Mouse (Mus musculus) limb, embryonic 10.5 days (tissue): ENCODE data around the gene Il4i1. TPM values are rescaled to one million over a fixed set of nuclear protein-coding genes. Genes with fewer than 3 reads are reported as not detected.
A peak's percentile ranks its signal among the peaks of the same experiment; 100 is the strongest.

Experiments
- DNase-seq: peaks from one replicate; pipeline ENCODE4 v3.0.0-alpha.2; 2017; ENCODE audit warnings: low spot score
- H3K27ac ChIP-seq: fragments of 300-500 bp; sonication (generic); 2 replicates; pipeline ENCODE4 v1.5.1; 2016; ENCODE audit warnings: mild to moderate bottlenecking
- H3K27me3 ChIP-seq: fragments of 300-500 bp; sonication (generic); 2 replicates; pipeline ENCODE4 v1.6.1; 2016; ENCODE audit warnings: low read depth, mild to moderate bottlenecking; ENCODE audit not compliant: poor library complexity, severe bottlenecking
- H3K36me3 ChIP-seq: fragments of 300-500 bp; sonication (generic); 2 replicates; pipeline ENCODE4 v1.6.1; 2016; ENCODE audit warnings: mild to moderate bottlenecking, moderate library complexity
- H3K4me1 ChIP-seq: fragments of 300-500 bp; sonication (generic); 2 replicates; pipeline ENCODE4 v1.6.1; 2016
- H3K4me3 ChIP-seq: fragments of 300-500 bp; sonication (generic); 2 replicates; pipeline ENCODE4 v1.5.1; 2016; ENCODE audit warnings: mild to moderate bottlenecking, moderate library complexity
- H3K9me3 ChIP-seq: fragments of 300-500 bp; sonication (generic); replicated peaks from 2 replicates; pipeline ENCODE4 v1.6.1; 2016; ENCODE audit warnings: mild to moderate bottlenecking
- WGBS: fragments of 180-500 bp; shearing (Covaris S2); methylation state at CpG from one replicate; pipeline ENCODE4 v1.1.7; 2016; 5-methylcytosine and 5-hydroxymethylcytosine counted together
- polyA plus RNA-seq: library from polyadenylated mRNA; unstranded; fragments of >200 nt; fragmentation: Nextera tagmentation; extraction: Ambion mirVana; gene quantifications from 2 replicates; pipeline ENCODE4 v1.2.1, GENCODE M21; 2016

Gene Il4i1
- polyA plus RNA-seq, 1 experiment from 2014 or later = 0.89 TPM

GRCm38 (mm10) chr7:44853596-44854355 lies 37.6 kb downstream of the Il4i1 start:
- Histone ChIP-seq H3K27ac (peak overlapping the region; percentile 90), H3K9me3 (no peaks in the 10 kb centered on the region), H3K4me1 (peaks cover 64% of the 10 kb centered on the region), H3K4me3 (peak overlapping the region; percentile 64), H3K27me3 (no peaks in the 10 kb centered on the region), H3K36me3 (peaks cover 23% of the 10 kb centered on the region)
- WGBS = 34% methylated on average over 26 of the region's 26 CpGs
- no peak for DNase-seq

GRCm38 (mm10) chr7:44854356-44855031 lies 38.3 kb downstream of the Il4i1 start:
- H3K4me1 ChIP-seq = peaks cover 64% of the 10 kb centered on the region
- peaks cover 27% of the 10 kb centered on the region for H3K36me3 ChIP-seq
- H3K27me3 ChIP-seq = no peaks in the 10 kb centered on the region
- 1% methylated on average over 45 of the region's 45 CpGs for whole genome bisulfite sequencing
- H3K9me3 ChIP-seq = no peaks in the 10 kb centered on the region
- H3K4me3 ChIP-seq = peak overlapping the region; percentile 64
- DNase-seq = peak; percentile 84
- H3K27ac ChIP-seq = peak overlapping the region; percentile 90

GRCm38 (mm10) chr7:44855036-44855435 lies 38.8 kb downstream of the Il4i1 start:
- Histone ChIP-seq H3K27ac (peak overlapping the region; percentile 90), H3K4me1 (peaks cover 64% of the 10 kb centered on the region), H3K4me3 (peak overlapping the region; percentile 64), H3K9me3 (no peaks in the 10 kb centered on the region), H3K36me3 (peaks cover 33% of the 10 kb centered on the region), H3K27me3 (no peaks in the 10 kb centered on the region)
- no peak for DNase-seq
- WGBS = 47% methylated on average over 10 of the region's 10 CpGs

GRCm38 (mm10) chr7:44856265-44856916 lies 40.2 kb downstream of the Il4i1 start:
- H3K36me3 ChIP-seq = peaks cover 43% of the 10 kb centered on the region
- peak overlapping the region; percentile 69 for H3K4me3 ChIP-seq
- H3K4me1 ChIP-seq = peaks cover 65% of the 10 kb centered on the region
- 65% methylated on average over 9 of the region's 9 CpGs for WGBS
- peak overlapping the region; percentile 89 for H3K27ac ChIP-seq
- no peaks in the 10 kb centered on the region for H3K27me3 ChIP-seq
- no peaks in the 10 kb centered on the region for H3K9me3 ChIP-seq
- no peak for DNase-seq

- no peaks in the 10 kb centered on the region for H3K27me3 ChIP-seq
- under 1% methylated on average over 32 of the region's 32 CpGs for WGBS
- no peaks in the 10 kb centered on the region for H3K9me3 ChIP-seq
- peaks cover 43% of the 10 kb centered on the region for H3K36me3 ChIP-seq
- peak within 1 kb of the TSS; percentile 69 for H3K4me3 ChIP-seq
- peak within 1 kb of the TSS; percentile 89 for H3K27ac ChIP-seq
- peak; percentile 93 for DNase-seq
- H3K4me1 ChIP-seq = peaks cover 65% of the 10 kb centered on the region
Observed at GRCm38 (mm10) chr7:44857042-44857552, 40.9 kb downstream of the Il4i1 start, which contains the start of gene Pnkp. Gene Pnkp, plus strand, starts transcription at chr7:44857139.

- H3K27ac ChIP-seq = peak overlapping the region; percentile 89; the same call in 1 of the 2 replicates
- H3K36me3 ChIP-seq = peaks cover 43% of the 10 kb centered on the region
- no peak for DNase-seq
- H3K4me1 ChIP-seq = peaks cover 59% of the 10 kb centered on the region
- H3K9me3 ChIP-seq = no peaks in the 10 kb centered on the region
- H3K4me3 ChIP-seq = peak overlapping the region; percentile 69
- 31% methylated on average over 8 of the region's 8 CpGs for WGBS
- no peaks in the 10 kb centered on the region for H3K27me3 ChIP-seq
Observed at GRCm38 (mm10) chr7:44857905-44858304, 41.7 kb downstream of the Il4i1 start.

- H3K4me1 ChIP-seq = peaks cover 42% of the 10 kb centered on the region
- H3K4me3 ChIP-seq = no peak overlapping the region
- no peak overlapping the region for H3K27ac ChIP-seq
- DNase-seq = no peak
- no peaks in the 10 kb centered on the region for H3K27me3 ChIP-seq
- 93% methylated on average over 11 of the region's 11 CpGs for WGBS
- H3K9me3 ChIP-seq = no peaks in the 10 kb centered on the region
- peaks cover 59% of the 10 kb centered on the region for H3K36me3 ChIP-seq
Observed at GRCm38 (mm10) chr7:44859896-44860295, 43.7 kb downstream of the Il4i1 start.

GRCm38 (mm10) chr7:44860576-44861428 lies 44.6 kb downstream of the Il4i1 start:
- WGBS = 64% methylated on average over 22 of the region's 22 CpGs
- peaks cover 68% of the 10 kb centered on the region for H3K36me3 ChIP-seq
- no peaks in the 10 kb centered on the region for H3K27me3 ChIP-seq
- no peaks in the 10 kb centered on the region for H3K9me3 ChIP-seq
- H3K27ac ChIP-seq = peak overlapping the region; percentile 34; the same call in 1 of the 2 replicates
- DNase-seq = peak; percentile 84
- H3K4me1 ChIP-seq = peaks cover 37% of the 10 kb centered on the region
- 0 out of 2 replicates have a peak overlapping the region, but pooled peaks have one; percentile 11 for H3K4me3 ChIP-seq

- Histone ChIP-seq H3K27me3 (no peaks in the 10 kb centered on the region), H3K4me1 (peaks cover 39% of the 10 kb centered on the region), H3K4me3 (no peak overlapping the region), H3K27ac (peak overlapping the region; percentile 34; the same call in 1 of the 2 replicates), H3K9me3 (no peaks in the 10 kb centered on the region), H3K36me3 (peaks cover 74% of the 10 kb centered on the region)
- DNase-seq = no peak
- WGBS = 88% methylated on average over 14 of the region's 14 CpGs
Observed at GRCm38 (mm10) chr7:44861429-44861816, 45.2 kb downstream of the Il4i1 start.

GRCm38 (mm10) chr7:44862434-44862833 lies 46.2 kb downstream of the Il4i1 start:
- Histone ChIP-seq H3K4me1 (peaks cover 45% of the 10 kb centered on the region), H3K36me3 (peaks cover 84% of the 10 kb centered on the region), H3K27me3 (no peaks in the 10 kb centered on the region), H3K27ac (no peak overlapping the region), H3K4me3 (no peak overlapping the region), H3K9me3 (no peaks in the 10 kb centered on the region)
- 92% methylated on average over 8 of the region's 8 CpGs for WGBS
- no peak for DNase-seq

GRCm38 (mm10) chr7:44863210-44863609 lies 47.0 kb downstream of the Il4i1 start:
- Histone ChIP-seq H3K27me3 (no peaks in the 10 kb centered on the region), H3K9me3 (no peaks in the 10 kb centered on the region), H3K27ac (no peak overlapping the region), H3K4me1 (peaks cover 45% of the 10 kb centered on the region), H3K36me3 (peaks cover 91% of the 10 kb centered on the region), H3K4me3 (0 out of 2 replicates have a peak overlapping the region, but pooled peaks have one; percentile 6)
- no peak for DNase-seq
- 94% methylated on average over 14 of the region's 14 CpGs for WGBS

GRCm38 (mm10) chr7:44863982-44864494 lies 47.9 kb downstream of the Il4i1 start:
- 90% methylated on average over 11 of the region's 11 CpGs for WGBS
- H3K4me1 ChIP-seq = peaks cover 43% of the 10 kb centered on the region
- no peak overlapping the region for H3K27ac ChIP-seq
- no peaks in the 10 kb centered on the region for H3K27me3 ChIP-seq
- H3K9me3 ChIP-seq = no peaks in the 10 kb centered on the region
- no peak overlapping the region for H3K4me3 ChIP-seq
- peaks cover 91% of the 10 kb centered on the region for H3K36me3 ChIP-seq
- DNase-seq = no peak
